Mouse (Mus musculus): Measurements from ENCODE around the gene Lama4. TPM values are rescaled to one million over a fixed set of nuclear protein-coding genes. Genes with fewer than 3 reads are reported as not detected.

Gene Lama4
- polyA plus RNA-seq, 1 experiment from 2014 or later: 2.1 TPM

DNA sequence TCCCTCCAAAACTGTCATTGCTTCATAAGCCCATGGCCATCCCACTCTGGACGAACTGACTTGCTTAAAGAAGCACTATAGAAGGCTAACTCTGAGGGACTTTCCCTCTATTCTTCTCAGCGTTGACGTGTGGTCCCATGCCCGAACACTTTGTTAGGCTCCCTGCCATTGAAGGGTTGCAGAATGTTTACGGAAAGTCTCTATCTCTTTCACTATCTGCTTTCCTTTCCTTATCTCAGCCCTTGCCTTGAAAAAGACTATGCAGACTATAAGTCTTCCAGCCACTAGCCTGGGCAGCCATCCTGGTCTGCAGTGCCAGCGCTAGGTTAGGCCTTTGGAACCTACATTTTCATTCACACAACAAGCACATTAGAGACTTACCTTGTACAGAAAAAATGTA, 4.7 kb downstream of the Lama4 start:
- 51% methylated on average over 6 of the region's 6 CpGs for WGBS (ENCODE audit: insufficient replicate concordance)
- Histone ChIP-seq H3K4me3 (replicated peaks) (no peak overlapping the region), H3K4me1 (replicated peaks) (0 out of 2 replicates have a peak, but pooled peaks cover 3% of the 10 kb centered on the region)

DNA sequence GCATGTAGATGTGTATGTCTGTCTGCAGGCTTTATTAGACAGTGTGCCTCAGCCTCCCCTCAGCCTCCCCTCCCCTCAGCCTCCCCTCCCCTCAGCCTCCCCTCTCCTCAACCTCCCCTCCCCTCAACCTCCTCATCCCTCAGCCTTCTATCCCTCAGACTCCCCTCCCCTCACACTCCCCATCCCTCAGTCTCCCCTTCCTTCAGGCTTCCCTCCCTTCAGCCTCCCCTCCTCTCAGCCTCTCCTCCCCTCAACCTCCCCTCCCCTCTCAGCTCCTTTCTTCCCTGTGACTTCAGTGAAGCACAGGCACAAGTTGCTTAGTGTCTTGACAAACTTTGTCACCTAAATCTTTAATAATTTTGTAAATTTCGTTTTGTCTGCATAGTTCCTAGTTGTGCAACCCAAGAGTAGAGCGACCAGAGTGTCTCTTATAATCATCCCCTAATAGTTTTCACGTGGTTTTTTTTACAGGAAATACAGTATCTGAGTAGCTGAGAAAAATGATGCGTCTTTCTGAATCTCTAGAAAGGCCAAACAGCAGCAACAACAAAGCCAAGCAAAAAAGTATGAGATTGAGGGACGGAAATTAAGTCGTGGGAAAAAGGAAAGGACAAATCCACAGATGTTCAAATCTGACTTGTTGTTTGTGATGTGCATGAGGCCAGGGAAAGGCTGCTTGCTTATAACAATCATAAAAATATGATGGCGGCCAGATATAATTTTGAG, 7.1 kb downstream of the Lama4 start:
- no peak overlapping the region for H3K27ac ChIP-seq (replicated peaks)
- 42% methylated on average over 7 of the region's 7 CpGs for WGBS (ENCODE audit: insufficient replicate concordance)
- H3K4me1 ChIP-seq (replicated peaks): no peaks in the 10 kb centered on the region
- H3K9me3 ChIP-seq (replicated peaks): no peaks in the 10 kb centered on the region
- no peak for ATAC-seq (ENCODE audit: insufficient read depth)
- no peaks in the 10 kb centered on the region for H3K36me3 ChIP-seq (replicated peaks)
- H3K4me3 ChIP-seq (replicated peaks): no peak overlapping the region
- no peak overlapping the region for H3K4me2 ChIP-seq
- H3K27me3 ChIP-seq: no peaks in the 10 kb centered on the region
- no peak overlapping the region for H3K9ac ChIP-seq

More for the DNA sequence above, 4.7 kb downstream of the Lama4 start:
- Histone ChIP-seq H3K27me3 (0 out of 2 replicates have a peak, but pooled peaks cover 2% of the 10 kb centered on the region), H3K9ac (no peak overlapping the region), H3K9me3 (replicated peaks) (no peaks in the 10 kb centered on the region), H3K4me2 (no peak overlapping the region), H3K36me3 (replicated peaks) (no peaks in the 10 kb centered on the region), H3K27ac (replicated peaks) (no peak overlapping the region)
- no peak for ATAC-seq (ENCODE audit: insufficient read depth)

DNA sequence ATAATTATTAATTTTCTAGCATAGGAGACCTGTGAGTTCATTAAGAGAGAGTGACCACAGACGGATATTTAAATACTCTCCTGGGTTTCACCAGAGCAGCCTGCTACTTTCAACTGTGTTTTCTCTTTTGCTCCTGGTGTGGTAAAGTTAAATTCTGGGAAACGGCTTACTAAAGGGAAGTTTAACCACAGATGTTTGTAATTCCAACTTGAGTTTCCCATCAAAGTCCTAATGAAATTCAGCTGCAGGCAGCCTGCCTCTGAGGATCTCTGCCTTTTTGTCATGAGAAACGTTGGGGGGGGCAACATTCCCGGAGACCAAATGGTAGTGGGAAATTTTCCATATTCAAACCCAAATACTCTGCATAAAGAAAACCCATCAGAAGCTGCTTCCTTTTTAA, 7.7 kb downstream of the Lama4 start:
- no peak for ATAC-seq (ENCODE audit: insufficient read depth)
- Histone ChIP-seq H3K4me2 (no peak overlapping the region), H3K9ac (no peak overlapping the region), H3K36me3 (replicated peaks) (no peaks in the 10 kb centered on the region), H3K4me1 (replicated peaks) (no peaks in the 10 kb centered on the region), H3K27me3 (no peaks in the 10 kb centered on the region), H3K4me3 (replicated peaks) (no peak overlapping the region), H3K27ac (replicated peaks) (no peak overlapping the region), H3K9me3 (replicated peaks) (no peaks in the 10 kb centered on the region)
- WGBS (ENCODE audit: insufficient replicate concordance): 40% methylated on average over 4 of the region's 4 CpGs

DNA sequence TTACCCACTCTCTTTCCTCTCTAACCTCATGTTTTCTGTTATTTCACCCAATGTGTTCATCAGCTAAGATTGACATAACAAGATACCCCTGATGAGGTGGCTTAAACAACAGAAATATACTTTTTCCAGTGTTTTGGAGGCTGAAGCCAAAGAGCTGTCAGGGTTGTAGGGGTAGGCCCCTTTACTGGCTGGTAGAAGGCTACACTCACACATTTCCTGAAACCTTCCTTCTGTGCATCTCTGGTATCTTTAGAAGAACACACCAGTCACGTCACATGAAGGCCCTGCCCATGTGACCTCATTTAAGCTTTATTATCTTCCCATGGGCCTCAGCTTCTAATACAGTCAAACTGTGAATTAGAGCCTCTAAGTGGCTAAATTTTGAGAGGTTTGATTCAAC, 12.9 kb downstream of the Lama4 start:
- no peak for ATAC-seq (ENCODE audit: insufficient read depth)
- H3K4me1 ChIP-seq (replicated peaks): no peaks in the 10 kb centered on the region
- H3K4me2 ChIP-seq: no peak overlapping the region
- no peaks in the 10 kb centered on the region for H3K27me3 ChIP-seq
- no peaks in the 10 kb centered on the region for H3K9me3 ChIP-seq (replicated peaks)
- H3K4me3 ChIP-seq (replicated peaks): no peak overlapping the region
- no peaks in the 10 kb centered on the region for H3K36me3 ChIP-seq (replicated peaks)
- H3K27ac ChIP-seq (replicated peaks): no peak overlapping the region
- 44% methylated on average over 1 of the region's 1 CpGs for WGBS (ENCODE audit: insufficient replicate concordance)
- no peak overlapping the region for H3K9ac ChIP-seq

DNA sequence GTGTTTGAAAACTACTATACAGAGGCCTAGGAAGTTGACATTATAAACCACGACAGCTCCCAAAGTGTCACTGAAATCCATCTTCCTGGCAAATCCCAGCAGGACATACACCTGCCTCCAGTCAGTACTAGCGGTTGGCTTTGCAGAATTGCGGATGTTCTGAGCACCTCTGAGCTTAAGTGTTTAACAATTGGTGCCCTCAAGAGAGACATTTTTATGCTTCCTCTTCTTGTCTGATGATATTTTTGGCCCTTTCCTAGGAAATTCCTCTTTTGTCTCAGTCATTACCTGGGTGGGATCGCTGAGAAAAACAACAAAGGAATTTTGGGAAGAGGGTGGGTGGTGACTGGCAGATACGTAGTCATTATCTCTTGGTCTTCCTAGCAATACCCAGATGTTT, 14.4 kb downstream of the Lama4 start:
- WGBS (ENCODE audit: insufficient replicate concordance): 67% methylated on average over 5 of the region's 5 CpGs
- Histone ChIP-seq H3K4me1 (replicated peaks) (no peaks in the 10 kb centered on the region), H3K4me3 (replicated peaks) (no peak overlapping the region), H3K27ac (replicated peaks) (no peak overlapping the region), H3K36me3 (replicated peaks) (no peaks in the 10 kb centered on the region), H3K4me2 (no peak overlapping the region), H3K9me3 (replicated peaks) (no peaks in the 10 kb centered on the region), H3K9ac (no peak overlapping the region), H3K27me3 (no peaks in the 10 kb centered on the region)
- ATAC-seq (ENCODE audit: insufficient read depth): no peak

DNA sequence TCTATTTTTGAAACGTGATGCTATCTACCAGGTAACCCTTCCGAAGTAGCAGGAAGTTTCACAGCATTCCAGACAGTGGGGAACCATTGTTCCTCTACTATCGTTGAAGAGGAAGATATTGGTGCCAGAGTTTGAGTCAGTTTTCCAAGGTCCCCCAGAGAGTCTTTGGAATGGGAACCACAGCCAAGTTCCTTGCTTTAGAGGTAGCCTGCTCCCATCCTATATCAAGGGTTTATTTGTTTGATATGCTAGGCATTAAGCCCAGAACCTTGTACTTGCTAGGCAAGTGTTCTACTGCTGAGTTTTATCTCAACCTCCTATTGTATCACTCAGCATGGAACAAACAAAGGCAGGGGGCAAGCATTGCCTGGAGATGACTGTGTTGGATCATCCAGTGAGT, 15.7 kb downstream of the Lama4 start:
- Histone ChIP-seq H3K4me1 (replicated peaks) (no peaks in the 10 kb centered on the region), H3K9me3 (replicated peaks) (no peaks in the 10 kb centered on the region), H3K27me3 (no peaks in the 10 kb centered on the region), H3K9ac (no peak overlapping the region), H3K4me3 (replicated peaks) (no peak overlapping the region), H3K4me2 (no peak overlapping the region), H3K27ac (replicated peaks) (no peak overlapping the region), H3K36me3 (replicated peaks) (no peaks in the 10 kb centered on the region)
- WGBS (ENCODE audit: insufficient replicate concordance): 38% methylated on average over 3 of the region's 3 CpGs
- ATAC-seq (ENCODE audit: insufficient read depth): no peak

DNA sequence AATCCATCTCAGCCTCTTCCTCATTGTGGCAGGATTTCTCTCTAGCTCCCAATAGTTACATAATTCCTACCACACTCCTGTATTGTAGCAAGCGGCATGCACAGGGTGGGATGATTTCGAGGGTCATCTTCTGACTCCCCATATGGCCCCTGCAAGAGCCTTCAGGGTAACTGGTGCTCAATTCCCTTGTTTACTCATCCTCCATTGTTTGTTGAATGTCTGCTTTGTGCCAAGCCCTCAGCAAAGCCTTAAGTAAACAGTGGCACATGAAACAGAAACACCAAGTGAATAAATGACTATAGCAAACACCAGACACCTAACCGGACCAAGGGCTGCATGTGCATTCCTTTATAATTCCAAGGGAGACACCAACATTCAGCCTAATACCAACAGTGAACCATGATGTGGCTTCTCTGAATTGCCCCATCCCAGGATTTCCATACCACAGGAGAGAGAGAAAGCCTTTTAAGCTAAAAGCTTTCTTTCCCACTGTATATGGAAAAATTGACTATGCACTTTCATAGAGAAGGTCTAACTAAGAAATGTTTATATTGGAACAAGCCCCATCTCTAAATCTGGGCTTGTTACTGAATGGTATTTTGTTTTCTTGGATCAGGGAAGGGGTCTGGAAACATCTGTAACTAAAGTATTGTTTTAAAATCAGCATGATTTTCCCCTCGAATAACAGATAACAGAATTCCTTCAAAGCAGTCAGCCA, 19.2 kb downstream of the Lama4 start:
- no peaks in the 10 kb centered on the region for H3K9me3 ChIP-seq (replicated peaks)
- no peak for ATAC-seq (ENCODE audit: insufficient read depth)

DNA sequence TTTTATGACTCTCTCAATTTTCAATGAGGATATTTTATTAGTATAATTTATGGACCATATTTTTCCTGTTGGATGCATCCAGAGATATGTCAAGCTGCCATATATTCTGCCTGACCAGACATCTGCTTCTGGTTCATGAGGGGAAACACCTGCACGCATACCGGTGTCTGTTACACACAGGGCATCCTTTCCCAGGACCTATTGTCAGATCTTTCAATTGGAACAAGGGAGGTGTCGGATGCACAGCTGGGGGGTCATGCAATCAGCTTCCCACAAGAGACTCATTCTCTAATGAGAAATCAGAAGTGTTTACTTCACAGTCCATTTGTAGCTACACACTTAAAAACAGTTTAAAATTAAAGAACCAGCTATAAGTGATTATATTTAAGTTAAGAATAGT, 20.7 kb downstream of the Lama4 start:
- WGBS (ENCODE audit: insufficient replicate concordance): 52% methylated on average over 3 of the region's 3 CpGs
- no peaks in the 10 kb centered on the region for H3K27me3 ChIP-seq
- no peak overlapping the region for H3K27ac ChIP-seq (replicated peaks)

More for the DNA sequence above, 19.2 kb downstream of the Lama4 start:
- no peaks in the 10 kb centered on the region for H3K4me1 ChIP-seq (replicated peaks)
- no peaks in the 10 kb centered on the region for H3K36me3 ChIP-seq (replicated peaks)
- no peak overlapping the region for H3K9ac ChIP-seq
- no peak overlapping the region for H3K27ac ChIP-seq (replicated peaks)
- H3K4me3 ChIP-seq (replicated peaks): no peak overlapping the region
- WGBS (ENCODE audit: insufficient replicate concordance): 48% methylated on average over 4 of the region's 4 CpGs
- H3K4me2 ChIP-seq: no peak overlapping the region
- H3K27me3 ChIP-seq: no peaks in the 10 kb centered on the region

DNA sequence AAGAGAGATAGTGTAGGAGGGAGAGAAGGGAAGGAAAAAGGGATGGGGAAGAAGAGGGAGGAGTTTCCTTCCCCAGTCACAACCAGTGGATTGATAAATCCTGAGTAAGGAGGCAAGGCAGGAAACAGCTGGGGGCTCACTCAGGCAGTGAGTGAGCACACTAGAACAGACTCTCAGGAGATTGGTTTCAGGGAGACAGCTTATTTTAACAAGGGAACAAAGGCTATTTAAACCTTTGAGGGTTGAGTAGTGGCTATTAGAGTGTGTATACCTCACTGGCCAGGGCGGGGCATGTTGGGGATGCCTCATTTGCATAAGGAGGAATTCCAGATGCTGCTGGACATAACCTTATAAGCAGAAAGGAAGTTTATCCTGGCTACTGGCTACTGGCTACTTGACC, 27.5 kb downstream of the Lama4 start:
- H3K9me3 ChIP-seq (replicated peaks): no peaks in the 10 kb centered on the region
- no peak for ATAC-seq (ENCODE audit: insufficient read depth)
- no peak overlapping the region for H3K4me3 ChIP-seq (replicated peaks)
- WGBS (ENCODE audit: insufficient replicate concordance): 39% methylated on average over 1 of the region's 1 CpGs
- H3K4me1 ChIP-seq (replicated peaks): no peaks in the 10 kb centered on the region
- no peaks in the 10 kb centered on the region for H3K27me3 ChIP-seq
- no peak overlapping the region for H3K4me2 ChIP-seq
- H3K36me3 ChIP-seq (replicated peaks): no peaks in the 10 kb centered on the region
- H3K27ac ChIP-seq (replicated peaks): no peak overlapping the region
- H3K9ac ChIP-seq: no peak overlapping the region

More for the DNA sequence above, 20.7 kb downstream of the Lama4 start:
- Histone ChIP-seq H3K36me3 (replicated peaks) (no peaks in the 10 kb centered on the region), H3K4me1 (replicated peaks) (no peaks in the 10 kb centered on the region), H3K9ac (no peak overlapping the region), H3K4me3 (replicated peaks) (no peak overlapping the region), H3K9me3 (replicated peaks) (no peaks in the 10 kb centered on the region), H3K4me2 (no peak overlapping the region)
- ATAC-seq (ENCODE audit: insufficient read depth): no peak

DNA sequence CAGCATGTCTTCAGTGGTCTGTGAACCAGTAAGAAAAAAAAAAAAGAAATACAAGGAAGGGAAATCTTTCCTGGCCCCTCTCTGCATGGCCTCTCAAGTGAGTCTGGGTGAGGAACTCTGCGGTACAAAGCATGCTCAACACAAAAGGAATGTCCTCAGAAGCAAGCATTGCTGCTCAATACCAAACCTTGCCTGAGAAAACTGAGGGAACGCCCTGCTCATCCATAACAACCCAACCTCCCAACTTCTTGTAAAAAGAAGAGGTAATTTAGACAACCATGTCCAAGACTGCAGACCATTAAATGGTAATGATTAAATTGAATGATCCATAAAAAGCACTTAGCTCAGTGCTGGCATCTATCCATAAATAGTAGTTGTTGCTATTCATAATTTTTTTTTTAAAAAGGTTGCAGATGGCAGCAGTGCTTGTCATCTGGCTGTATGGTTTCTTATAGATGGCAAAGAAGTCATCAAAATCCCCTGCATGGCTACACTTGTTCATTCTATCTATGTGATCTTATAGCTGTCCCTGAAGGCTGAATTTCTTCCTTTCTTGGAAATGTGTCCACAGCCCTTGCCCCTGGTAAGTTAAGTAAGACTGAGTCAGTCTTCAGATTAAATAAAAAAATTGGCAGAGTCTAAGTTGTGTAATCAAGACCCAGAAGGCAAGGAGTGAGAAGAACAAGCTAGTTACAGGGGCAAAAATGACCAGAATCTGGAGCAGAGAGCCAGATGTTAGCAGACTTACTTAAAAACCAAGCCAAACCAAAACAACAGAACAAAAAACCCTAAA, 28.5 kb downstream of the Lama4 start:
- WGBS (ENCODE audit: insufficient replicate concordance): 58% methylated on average over 2 of the region's 2 CpGs
- no peak overlapping the region for H3K4me3 ChIP-seq (replicated peaks)
- no peaks in the 10 kb centered on the region for H3K9me3 ChIP-seq (replicated peaks)
- no peaks in the 10 kb centered on the region for H3K36me3 ChIP-seq (replicated peaks)
- no peaks in the 10 kb centered on the region for H3K4me1 ChIP-seq (replicated peaks)
- H3K4me2 ChIP-seq: no peak overlapping the region
- H3K9ac ChIP-seq: no peak overlapping the region
- H3K27me3 ChIP-seq: no peaks in the 10 kb centered on the region
- ATAC-seq (ENCODE audit: insufficient read depth): no peak
- H3K27ac ChIP-seq (replicated peaks): no peak overlapping the region
